Mouse (Mus musculus) C2C12 (cell line): ENCODE measurements around the gene Ndufa4l2. TPM values are rescaled to one million over a fixed set of nuclear protein-coding genes. Genes with fewer than 3 reads are reported as not detected.

ENCODE experiments used
- H3K27me3 ChIP-seq: one replicate; pipeline ENCODE4 v1.6.1; 2011; ENCODE audit not compliant: control insufficient read depth, insufficient read depth, insufficient read length
- H3K36me3 ChIP-seq: one replicate; pipeline ENCODE4 v1.6.1; 2011; ENCODE audit not compliant: control insufficient read depth, insufficient read depth
- H3K4me3 ChIP-seq: one replicate; pipeline ENCODE4 v1.5.1; 2011; ENCODE audit warnings: mild to moderate bottlenecking, control low read depth; ENCODE audit not compliant: poor library complexity, insufficient read depth, severe bottlenecking
- H3K79me2 ChIP-seq: one replicate; pipeline ENCODE4 v1.6.1; 2011; ENCODE audit not compliant: control insufficient read depth, insufficient read depth
- H3K79me3 ChIP-seq: one replicate; pipeline ENCODE4 v1.6.1; 2011; ENCODE audit warnings: low read depth, control low read depth
- H3ac ChIP-seq: one replicate; pipeline ENCODE3; 2011; ENCODE audit warnings: low read depth; ENCODE audit not compliant: control insufficient read depth, insufficient read length
- CEBPB ChIP-seq: IDR thresholded peaks from one replicate; pipeline ENCODE4 v1.6.1; 2011; ENCODE audit warnings: low read depth, mild to moderate bottlenecking, control low read depth, moderate library complexity
- CTCF ChIP-seq: IDR thresholded peaks from one replicate; pipeline ENCODE4 v1.5.1; 2011; ENCODE audit not compliant: control insufficient read depth, insufficient read depth, insufficient read length
- FOSL1 ChIP-seq: IDR thresholded peaks from one replicate; pipeline ENCODE4 v1.8.0; 2011; ENCODE audit warnings: mild to moderate bottlenecking, low read length; ENCODE audit not compliant: poor library complexity, insufficient read depth, severe bottlenecking
- MAX ChIP-seq: IDR thresholded peaks from one replicate; pipeline ENCODE4 v1.6.1; 2011; ENCODE audit warnings: mild to moderate bottlenecking, control low read depth
- MYOD1 ChIP-seq: IDR thresholded peaks from one replicate; pipeline ENCODE4 v1.6.1; 2011; ENCODE audit warnings: low read depth; ENCODE audit not compliant: control insufficient read depth, insufficient read length
- MYOG ChIP-seq: IDR thresholded peaks from one replicate; pipeline ENCODE4 v1.6.1; 2011; ENCODE audit not compliant: control insufficient read depth, insufficient read length; ENCODE audit errors: extremely low read depth
- USF1 ChIP-seq: IDR thresholded peaks from one replicate; pipeline ENCODE4 v1.6.1; 2011; ENCODE audit warnings: low read depth, mild to moderate bottlenecking, control low read depth, moderate library complexity
- polyA plus RNA-seq: library from polyadenylated mRNA; unstranded; fragments of >200 nt; fragmentation: generic; extraction: Trizol; gene quantifications from one replicate; pipeline ENCODE4 v1.2.1, GENCODE M21; 2012; ENCODE audit warnings: missing spikeins

Gene Ndufa4l2
- polyA plus RNA-seq, 1 experiment, result 0.42 TPM

GRCm38 (mm10) chr10:127526681-127527080 is 11.9 kb downstream of the Ndufa4l2 start:
- Histone ChIP-seq H3ac (peak overlapping the region; percentile 14), H3K36me3 (no peaks in the 10 kb centered on the region), H3K79me2 (peaks cover 6% of the 10 kb centered on the region), H3K79me3 (peaks cover 5% of the 10 kb centered on the region), H3K27me3 (peaks cover 53% of the 10 kb centered on the region), H3K4me3 (no peak overlapping the region)
- TF ChIP-seq MYOG (no peak), CTCF (peak; percentile 64), FOSL1 (no peak)

- Histone ChIP-seq H3K4me3 (no peak overlapping the region), H3K79me3 (no peaks in the 10 kb centered on the region), H3K27me3 (peaks cover 61% of the 10 kb centered on the region), H3K36me3 (no peaks in the 10 kb centered on the region), H3K79me2 (no peaks in the 10 kb centered on the region), H3ac (no peak overlapping the region)
- TF ChIP-seq MYOG (no peak), MAX (no peak), FOSL1 (no peak), CEBPB (no peak), MYOD1 (peak; percentile 45), USF1 (no peak), CTCF (no peak)
Measured at GRCm38 (mm10) chr10:127527481-127527880, 12.7 kb downstream of the Ndufa4l2 start.

GRCm38 (mm10) chr10:127530945-127531344 is 16.2 kb downstream of the Ndufa4l2 start:
- Histone ChIP-seq H3K27me3 (peaks cover 58% of the 10 kb centered on the region), H3ac (no peak overlapping the region), H3K4me3 (no peak overlapping the region), H3K79me3 (no peaks in the 10 kb centered on the region), H3K36me3 (no peaks in the 10 kb centered on the region), H3K79me2 (no peaks in the 10 kb centered on the region)
- TF ChIP-seq FOSL1 (no peak), CTCF (no peak), MYOG (no peak), MAX (no peak), USF1 (no peak), MYOD1 (no peak), CEBPB (no peak)

- H3K4me3 ChIP-seq, result no peak overlapping the region
- H3ac ChIP-seq, result no peak overlapping the region
- TF ChIP-seq CEBPB, result no peak
- no peak for TF ChIP-seq MYOD1
- TF ChIP-seq FOSL1, result no peak
- no peak for TF ChIP-seq CTCF
- no peak for TF ChIP-seq USF1
- TF ChIP-seq MYOG, result no peak
- no peak for TF ChIP-seq MAX
- no peaks in the 10 kb centered on the region for H3K79me3 ChIP-seq
- H3K36me3 ChIP-seq, result no peaks in the 10 kb centered on the region
- H3K79me2 ChIP-seq, result no peaks in the 10 kb centered on the region
- H3K27me3 ChIP-seq, result peaks cover 53% of the 10 kb centered on the region
Measured at GRCm38 (mm10) chr10:127531548-127531947, 16.8 kb downstream of the Ndufa4l2 start.

- Histone ChIP-seq H3K79me2 (no peaks in the 10 kb centered on the region), H3K27me3 (peaks cover 42% of the 10 kb centered on the region), H3K4me3 (no peak within 1 kb of the TSS), H3ac (peak within 1 kb of the TSS; percentile 79), H3K79me3 (no peaks in the 10 kb centered on the region), H3K36me3 (peaks cover 15% of the 10 kb centered on the region)
- TF ChIP-seq MYOD1 (no peak), MYOG (no peak), USF1 (no peak), FOSL1 (no peak), MAX (no peak), CEBPB (no peak), CTCF (no peak)
Measured at GRCm38 (mm10) chr10:127534036-127534928, 19.5 kb downstream of the Ndufa4l2 start, which contains the start of gene Nxph4. Gene Nxph4, minus strand, starts transcription at chr10:127534559.

GRCm38 (mm10) chr10:127534929-127535384 is 20.2 kb downstream of the Ndufa4l2 start:
- Histone ChIP-seq H3ac (peak overlapping the region; percentile 54), H3K4me3 (no peak overlapping the region), H3K36me3 (peaks cover 19% of the 10 kb centered on the region), H3K27me3 (peaks cover 36% of the 10 kb centered on the region), H3K79me3 (no peaks in the 10 kb centered on the region), H3K79me2 (no peaks in the 10 kb centered on the region)
- TF ChIP-seq MYOG, result no peak
- no peak for TF ChIP-seq USF1
- no peak for TF ChIP-seq CEBPB
- TF ChIP-seq MYOD1, result no peak
- TF ChIP-seq CTCF, result no peak
- no peak for TF ChIP-seq MAX
- no peak for TF ChIP-seq FOSL1
